Mouse (Mus musculus) bone marrow macrophage, adult 2 months (primary cell): ENCODE data around the gene Pdia5.

Experiments used
- CTCF ChIP-seq: IDR thresholded peaks from 2 replicates; pipeline ENCODE4 v1.5.1; 2012; ENCODE audit warnings: low read depth, mild to moderate bottlenecking, low read length, moderate library complexity
- POLR2A ChIP-seq: IDR thresholded peaks from 2 replicates; pipeline ENCODE4 v1.6.1; 2012; ENCODE audit warnings: mild to moderate bottlenecking, low read depth, low read length, borderline replicate concordance

DNA sequence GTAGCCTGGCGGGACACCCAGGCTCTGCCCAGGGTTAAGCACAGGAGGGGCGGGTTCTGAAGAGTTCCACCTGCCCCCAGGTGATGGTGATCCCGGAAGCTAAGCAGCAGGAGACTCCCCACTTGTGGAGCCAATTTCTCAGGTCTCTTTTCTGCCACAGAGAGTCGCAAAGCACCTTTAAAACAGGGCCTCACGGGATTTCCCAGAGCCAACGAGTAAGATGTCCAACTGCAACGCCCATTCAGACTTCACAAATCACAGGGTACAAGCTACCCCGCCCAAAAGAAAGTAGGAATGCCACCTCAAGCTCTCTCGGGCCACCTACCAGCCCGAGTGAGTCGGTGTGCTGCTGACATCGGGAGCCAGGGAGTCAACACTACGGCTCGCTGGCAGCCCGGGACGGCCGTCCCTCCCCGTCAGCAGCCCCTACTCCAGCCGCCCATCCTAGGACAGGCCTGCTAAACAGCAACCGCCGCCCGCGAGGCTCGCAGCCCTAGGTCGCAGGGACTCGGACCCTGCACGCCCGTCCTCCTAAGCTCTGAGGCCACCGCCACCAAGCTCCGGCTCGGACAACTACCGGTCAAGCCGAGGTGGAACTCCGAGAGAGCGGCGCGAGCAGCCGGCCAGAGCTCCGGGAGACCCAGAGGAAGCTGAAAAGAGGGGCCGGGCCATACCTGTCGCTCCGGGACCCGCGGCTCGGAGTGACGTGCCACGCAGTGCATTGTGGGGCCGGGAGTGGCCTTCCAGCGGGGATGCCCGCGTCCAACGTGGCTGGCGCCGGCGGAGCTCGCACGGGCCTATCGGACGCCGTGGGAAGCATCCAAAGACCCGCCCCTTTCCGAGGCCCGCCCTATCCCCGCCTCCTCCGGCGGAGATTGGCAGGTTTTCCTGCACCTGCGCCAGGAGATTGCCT, 127.3 kb downstream of the Pdia5 start, which contains the start of gene Sec22a:
- no peak for TF ChIP-seq POLR2A
- no peak for TF ChIP-seq CTCF
